Mouse (Mus musculus): ENCODE measurements at regions not wholly inside any gene's neighbourhood (a gene's known extent, or its start where the extent isn't known, plus 50 kb on each side); places are given as distances from the start of the nearest gene placed in this dataset.

GRCm38 (mm10) chr3:18653557-18653956 lies 705.3 kb downstream of the Cypt12 start:
- no peaks in the 10 kb centered on the region for H3K9me3 ChIP-seq (ENCODE audit: low read length)
- 85% methylated on average over 1 of the region's 1 CpGs for WGBS
- TF ChIP-seq CTCF (IDR thresholded peaks at IDR 0.05): no peak
- H3K36me3 ChIP-seq (ENCODE audit: insufficient read depth, low read length): no peaks in the 10 kb centered on the region
- no peak overlapping the region for H3K4me3 ChIP-seq (ENCODE audit: low read depth, low read length)
- no peaks in the 10 kb centered on the region for H3K27me3 ChIP-seq (ENCODE audit: insufficient read depth, low read length)
- H3K4me1 ChIP-seq (ENCODE audit: insufficient read depth, low read length): no peaks in the 10 kb centered on the region
- DNase-seq (ENCODE audit: low spot score) (no peak), ATAC-seq (ENCODE audit: low FRiP score) (no peak)
- H3K4me2 ChIP-seq (ENCODE audit: low read depth, low read length, poor library complexity, severe bottlenecking): no peak overlapping the region
- H3K27ac ChIP-seq (ENCODE audit: low read depth, low read length): no peak overlapping the region
- H3K9ac ChIP-seq (replicated peaks; ENCODE audit: low read length, poor library complexity, severe bottlenecking): no peak overlapping the region

DNA sequence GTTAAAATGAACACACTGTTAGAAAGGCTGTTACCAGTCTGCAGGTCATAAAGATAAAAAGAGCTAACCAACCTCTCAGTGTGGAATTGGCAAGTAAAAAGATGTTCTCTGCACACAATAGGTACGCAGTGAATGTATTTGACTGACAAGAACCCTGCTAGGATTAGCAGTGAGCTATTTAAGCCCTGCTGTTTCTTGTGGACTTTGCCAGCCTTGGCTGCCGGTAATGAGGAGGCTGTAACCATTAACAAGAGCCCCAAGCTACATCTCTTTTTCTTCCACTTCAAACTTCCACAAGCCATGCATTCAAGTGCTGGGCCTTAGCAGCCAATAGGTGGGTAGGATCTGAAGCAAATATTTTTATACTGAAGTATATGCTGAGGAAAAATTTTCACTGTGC lies 717.5 kb downstream of the Cypt12 start:
- H3K27me3 ChIP-seq (ENCODE audit: insufficient read depth, low read length): no peaks in the 10 kb centered on the region
- no peak for ATAC-seq (ENCODE audit: low FRiP score)
- no peak overlapping the region for H3K4me2 ChIP-seq (ENCODE audit: low read depth, low read length, poor library complexity, severe bottlenecking)
- 11% methylated on average over 2 of the region's 2 CpGs for WGBS
- TF ChIP-seq CTCF (IDR thresholded peaks at IDR 0.05): no peak
- no peak overlapping the region for H3K4me3 ChIP-seq (ENCODE audit: low read depth, low read length)
- no peak overlapping the region for H3K9ac ChIP-seq (replicated peaks; ENCODE audit: low read length, poor library complexity, severe bottlenecking)
- no peaks in the 10 kb centered on the region for H3K4me1 ChIP-seq (ENCODE audit: insufficient read depth, low read length)
- peak; percentile 10 for DNase-seq (ENCODE audit: low spot score)
- H3K9me3 ChIP-seq (ENCODE audit: low read length): no peaks in the 10 kb centered on the region
- H3K27ac ChIP-seq (ENCODE audit: low read depth, low read length): no peak overlapping the region
- H3K36me3 ChIP-seq (ENCODE audit: insufficient read depth, low read length): no peaks in the 10 kb centered on the region

GRCm38 (mm10) chr3:18667726-18668125 lies 719.5 kb downstream of the Cypt12 start:
- no peak overlapping the region for H3K27ac ChIP-seq (ENCODE audit: low read depth, low read length)
- no peaks in the 10 kb centered on the region for H3K36me3 ChIP-seq (ENCODE audit: insufficient read depth, low read length)
- H3K9me3 ChIP-seq (ENCODE audit: low read length): no peaks in the 10 kb centered on the region
- no peaks in the 10 kb centered on the region for H3K27me3 ChIP-seq (ENCODE audit: insufficient read depth, low read length)
- H3K4me3 ChIP-seq (ENCODE audit: low read depth, low read length): no peak overlapping the region
- 92% methylated on average over 4 of the region's 4 CpGs for WGBS
- H3K9ac ChIP-seq (replicated peaks; ENCODE audit: low read length, poor library complexity, severe bottlenecking): no peak overlapping the region
- no peak overlapping the region for H3K4me2 ChIP-seq (ENCODE audit: low read depth, low read length, poor library complexity, severe bottlenecking)
- DNase-seq (ENCODE audit: low spot score) (no peak), ATAC-seq (ENCODE audit: low FRiP score) (no peak)
- H3K4me1 ChIP-seq (ENCODE audit: insufficient read depth, low read length): no peaks in the 10 kb centered on the region
- no peak for TF ChIP-seq CTCF (IDR thresholded peaks at IDR 0.05)

DNA sequence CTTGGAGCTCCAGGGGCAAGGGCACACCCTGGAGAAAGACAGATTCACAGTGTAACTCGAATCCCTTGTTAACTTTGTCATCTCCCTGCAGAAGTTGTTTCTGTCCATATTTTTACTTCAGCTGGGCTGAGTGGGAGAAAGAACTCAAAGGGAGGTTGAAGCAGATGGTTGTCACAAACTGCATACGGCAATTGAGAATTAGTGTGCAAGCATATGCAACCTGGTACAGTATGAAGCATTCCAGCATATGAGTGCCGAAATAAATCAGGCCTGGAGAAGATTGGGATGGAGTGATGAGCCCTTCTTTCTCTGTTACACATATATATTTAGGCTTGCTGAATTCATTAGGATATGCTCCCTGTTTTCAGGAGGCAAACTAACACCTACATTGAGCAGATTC lies 720.7 kb downstream of the Cypt12 start:
- no peak for TF ChIP-seq CTCF (IDR thresholded peaks at IDR 0.05)
- ATAC-seq (ENCODE audit: low FRiP score): no peak
- no peaks in the 10 kb centered on the region for H3K9me3 ChIP-seq (ENCODE audit: low read length)
- no peaks in the 10 kb centered on the region for H3K4me1 ChIP-seq (ENCODE audit: insufficient read depth, low read length)
- H3K36me3 ChIP-seq (ENCODE audit: insufficient read depth, low read length): no peaks in the 10 kb centered on the region
- H3K4me2 ChIP-seq (ENCODE audit: low read depth, low read length, poor library complexity, severe bottlenecking): no peak overlapping the region
- WGBS: 90% methylated on average over 3 of the region's 3 CpGs
- H3K9ac ChIP-seq (replicated peaks; ENCODE audit: low read length, poor library complexity, severe bottlenecking): no peak overlapping the region
- no peaks in the 10 kb centered on the region for H3K27me3 ChIP-seq (ENCODE audit: insufficient read depth, low read length)
- no peak for DNase-seq (ENCODE audit: low spot score)
- no peak overlapping the region for H3K4me3 ChIP-seq (ENCODE audit: low read depth, low read length)
- no peak overlapping the region for H3K27ac ChIP-seq (ENCODE audit: low read depth, low read length)

DNA sequence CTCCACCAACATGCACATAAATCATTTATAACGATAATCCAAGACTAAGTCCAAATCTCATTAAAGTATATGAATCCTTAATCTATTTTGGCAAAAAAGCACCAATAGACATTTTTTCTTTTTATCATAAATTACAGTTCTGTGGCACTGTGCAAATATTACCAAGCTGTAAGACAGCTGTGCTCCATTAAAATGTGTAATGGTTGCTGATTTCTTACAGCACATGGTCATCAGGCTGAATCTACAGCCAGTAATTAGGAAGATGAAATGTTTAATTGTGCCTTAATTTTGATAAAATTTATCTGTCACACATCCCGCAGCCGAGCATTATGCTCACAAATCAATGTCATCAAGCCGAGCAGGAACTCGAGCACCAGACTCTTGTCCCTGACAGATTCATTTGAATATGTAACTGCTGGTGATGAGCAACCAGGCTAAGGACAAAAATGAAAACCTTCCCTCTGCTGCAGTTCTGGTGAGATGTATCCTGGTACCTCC lies 722.0 kb downstream of the Cypt12 start:
- Histone ChIP-seq H3K4me1 (ENCODE audit: insufficient read depth, low read length) (no peaks in the 10 kb centered on the region), H3K36me3 (ENCODE audit: insufficient read depth, low read length) (no peaks in the 10 kb centered on the region), H3K4me2 (ENCODE audit: low read depth, low read length, poor library complexity, severe bottlenecking) (no peak overlapping the region), H3K4me3 (ENCODE audit: low read depth, low read length) (no peak overlapping the region), H3K9me3 (ENCODE audit: low read length) (no peaks in the 10 kb centered on the region), H3K27me3 (ENCODE audit: insufficient read depth, low read length) (no peaks in the 10 kb centered on the region), H3K9ac (replicated peaks; ENCODE audit: low read length, poor library complexity, severe bottlenecking) (no peak overlapping the region), H3K27ac (ENCODE audit: low read depth, low read length) (no peak overlapping the region)
- ATAC-seq (ENCODE audit: low FRiP score) (no peak), DNase-seq (ENCODE audit: low spot score) (no peak)
- TF ChIP-seq CTCF (IDR thresholded peaks at IDR 0.05): no peak
- 78% methylated on average over 5 of the region's 5 CpGs for WGBS

DNA sequence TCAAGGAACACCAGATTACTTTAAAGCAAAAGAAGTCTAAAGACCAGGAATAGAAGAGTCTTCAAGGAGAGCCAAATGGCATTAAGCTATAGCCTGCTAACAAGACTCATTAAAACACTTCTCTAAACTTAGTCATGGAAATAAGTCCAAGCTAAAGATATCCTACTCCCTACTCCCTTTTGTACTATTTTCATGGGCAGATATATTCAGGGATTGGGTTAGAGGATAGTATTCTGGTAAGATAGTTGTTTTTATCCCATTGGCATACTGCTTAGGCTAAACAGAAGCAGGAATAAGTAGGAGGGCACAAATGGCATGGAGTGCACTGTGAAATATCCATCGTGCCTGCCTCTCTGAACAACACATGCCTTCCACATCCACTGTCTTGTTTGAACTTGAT lies 723.5 kb downstream of the Cypt12 start:
- no peaks in the 10 kb centered on the region for H3K27me3 ChIP-seq (ENCODE audit: insufficient read depth, low read length)
- H3K4me1 ChIP-seq (ENCODE audit: insufficient read depth, low read length): no peaks in the 10 kb centered on the region
- H3K9me3 ChIP-seq (ENCODE audit: low read length): no peaks in the 10 kb centered on the region
- no peak overlapping the region for H3K4me2 ChIP-seq (ENCODE audit: low read depth, low read length, poor library complexity, severe bottlenecking)
- no peak for ATAC-seq (ENCODE audit: low FRiP score)
- H3K36me3 ChIP-seq (ENCODE audit: insufficient read depth, low read length): no peaks in the 10 kb centered on the region
- 92% methylated on average over 1 of the region's 1 CpGs for WGBS
- no peak overlapping the region for H3K9ac ChIP-seq (replicated peaks; ENCODE audit: low read length, poor library complexity, severe bottlenecking)
- DNase-seq (ENCODE audit: low spot score): no peak
- no peak overlapping the region for H3K27ac ChIP-seq (ENCODE audit: low read depth, low read length)
- no peak for TF ChIP-seq CTCF (IDR thresholded peaks at IDR 0.05)
- H3K4me3 ChIP-seq (ENCODE audit: low read depth, low read length): no peak overlapping the region

Data from midbrain, postnatal 0 days (tissue).